Mouse (Mus musculus) limb, embryonic 14.5 days (tissue): ENCODE results near the gene Aldh1a2. TPM values are rescaled to one million over a fixed set of nuclear protein-coding genes. Genes with fewer than 3 reads are reported as not detected.

Experiments used
- ATAC-seq: fragments of 200-750 bp; cut with Nextera tagmentation; 2 replicates; pipeline ENCODE4 v1.8.0; 2017; ENCODE audit warnings: low read depth, moderate number of reproducible peaks, moderate TSS enrichment; ENCODE audit not compliant: low FRiP score
- DNase-seq: peaks from one replicate; pipeline ENCODE4 v3.0.0-alpha.2; 2015; ENCODE audit warnings: low spot score
- H3K27ac ChIP-seq: fragments of 300-500 bp; sonication (generic); replicated peaks from 2 replicates; pipeline ENCODE4 v1.5.1; 2014; ENCODE audit warnings: low read depth, mild to moderate bottlenecking, low read length, moderate library complexity, mixed read lengths
- H3K27me3 ChIP-seq: fragments of 300-500 bp; sonication (generic); 2 replicates; pipeline ENCODE4 v1.6.1; 2014; ENCODE audit warnings: low read length, mixed read lengths; ENCODE audit not compliant: control insufficient read depth, insufficient read depth
- H3K36me3 ChIP-seq: fragments of 300-500 bp; sonication (generic); 2 replicates; pipeline ENCODE4 v1.6.1; 2014; ENCODE audit warnings: mild to moderate bottlenecking, low read length, moderate library complexity, mixed read lengths; ENCODE audit not compliant: control insufficient read depth, insufficient read depth
- H3K4me1 ChIP-seq: fragments of 300-500 bp; sonication (generic); 2 replicates; pipeline ENCODE4 v1.6.1; 2014; ENCODE audit warnings: antibody characterized with exemption, low read length, mixed read lengths; ENCODE audit not compliant: control insufficient read depth, insufficient read depth
- H3K4me2 ChIP-seq: fragments of 300-500 bp; sonication (generic); replicated peaks from 2 replicates; pipeline ENCODE4 v1.6.1; 2014; ENCODE audit warnings: low read depth, mild to moderate bottlenecking, low read length, moderate library complexity; ENCODE audit not compliant: severe bottlenecking
- H3K4me3 ChIP-seq: fragments of 300-500 bp; sonication (generic); replicated peaks from 2 replicates; pipeline ENCODE4 v1.5.1; 2014; ENCODE audit warnings: low read length
- H3K9ac ChIP-seq: fragments of 300-500 bp; sonication (generic); 2 replicates; pipeline ENCODE4 v1.6.1; 2014; ENCODE audit warnings: mild to moderate bottlenecking, low read depth, low read length, moderate library complexity; ENCODE audit not compliant: severe bottlenecking
- H3K9me3 ChIP-seq: fragments of 300-500 bp; sonication (generic); 2 replicates; pipeline ENCODE4 v1.6.1; 2016; ENCODE audit warnings: low read length; ENCODE audit not compliant: control insufficient read depth
- POLR2A ChIP-seq: fragments of 200-500 bp; IDR thresholded peaks from 2 replicates; pipeline ENCODE4 v1.8.0; 2012; ENCODE audit warnings: inconsistent platforms, mild to moderate bottlenecking, moderate library complexity, borderline replicate concordance; ENCODE audit not compliant: insufficient read depth, insufficient read length; ENCODE audit errors: extremely low read depth
- WGBS: fragments of 180-500 bp; shearing (Covaris S2); extraction: QIAGEN DNeasy Blood & Tissue Kit; methylation state at CpG from one replicate; pipeline ENCODE4 v1.1.7; 2014; 5-methylcytosine and 5-hydroxymethylcytosine counted together
- polyA plus RNA-seq, 2 experiments: library from polyadenylated mRNA; depleted of rRNA in 1 of 2; stranded (reverse) in 1 of 2; unstranded in 1 of 2; fragments of >200 nt; fragmentation: Nextera tagmentation in 1 of 2; extraction: Ambion mirVana in 1 of 2; gene quantifications; 2 replicates each; pipeline versions ENCODE4 v1.2.1 to v1.2.3; 2012 to 2014

Aldh1a2 gene
- polyA plus RNA-seq, 2 experiments = 14.8 to 16.3 TPM

GRCm38 (mm10) chr9:71216036-71216995, 727 bp downstream of the Aldh1a2 start:
- ATAC-seq (peak; percentile 19; the same call in 1 of the 2 replicates), DNase-seq (peak; percentile 18)
- Histone ChIP-seq H3K9ac (peak overlapping the region; percentile 34), H3K4me3 (peak overlapping the region; percentile 45), H3K27ac (no peak overlapping the region), H3K4me1 (peaks cover 6% of the 10 kb centered on the region; the same call in 1 of the 2 replicates), H3K4me2 (peak overlapping the region; percentile 69), H3K27me3 (peaks cover 71% of the 10 kb centered on the region), H3K36me3 (no peaks in the 10 kb centered on the region), H3K9me3 (no peaks in the 10 kb centered on the region)
- no peak for TF ChIP-seq POLR2A
- 1% methylated on average over 57 of the region's 57 CpGs for WGBS

DNA sequence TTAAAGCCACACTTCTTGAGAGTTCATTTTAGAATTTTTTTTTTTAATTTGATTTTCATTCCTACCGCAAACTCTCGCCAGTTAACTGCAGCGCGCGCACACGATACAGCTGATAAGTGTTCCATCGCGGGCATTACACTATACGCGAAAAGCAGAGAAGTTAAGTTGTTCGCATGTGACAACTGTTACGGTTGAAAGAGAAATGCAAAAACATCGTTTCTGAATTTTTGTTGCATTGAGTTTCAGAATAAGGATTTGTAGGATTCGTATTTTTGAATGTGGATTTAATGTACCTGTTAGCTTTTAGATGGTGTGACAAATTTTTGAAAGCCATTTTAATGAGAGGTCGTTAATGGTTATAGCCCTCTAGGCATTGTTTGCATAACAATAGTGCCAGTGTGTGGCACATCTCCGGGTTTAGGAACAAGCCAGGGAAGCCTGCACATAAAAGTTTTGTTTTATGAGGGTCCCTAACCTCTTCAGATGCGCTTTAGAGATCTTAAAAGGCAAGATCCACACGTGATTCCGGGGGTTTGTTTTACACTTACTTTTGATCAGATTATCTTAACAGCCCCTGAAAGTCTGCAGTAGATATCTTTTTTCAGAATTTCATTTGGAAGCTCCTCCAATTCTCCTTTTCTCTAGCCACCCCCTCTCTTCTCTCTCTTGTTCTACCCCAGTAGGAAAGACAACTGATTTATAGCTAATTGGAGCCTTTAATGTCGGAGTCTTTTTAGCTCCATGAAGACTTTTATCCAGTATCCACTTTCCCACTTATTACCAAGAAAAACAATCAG, 1.6 kb downstream of the Aldh1a2 start:
- peak; percentile 25 for DNase-seq

GRCm38 (mm10) chr9:71217793-71218095, 2.2 kb downstream of the Aldh1a2 start:
- peaks cover 75% of the 10 kb centered on the region for H3K27me3 ChIP-seq
- peaks cover 6% of the 10 kb centered on the region; the same call in 1 of the 2 replicates for H3K4me1 ChIP-seq
- H3K27ac ChIP-seq = no peak overlapping the region
- TF ChIP-seq POLR2A = no peak
- no peak for DNase-seq
- 12% methylated on average over 5 of the region's 5 CpGs for WGBS
- no peaks in the 10 kb centered on the region for H3K36me3 ChIP-seq
- H3K9me3 ChIP-seq = no peaks in the 10 kb centered on the region
- H3K4me3 ChIP-seq = no peak overlapping the region
- no peak overlapping the region for H3K4me2 ChIP-seq
- H3K9ac ChIP-seq = no peak overlapping the region
- ATAC-seq = no peak

More for the DNA sequence above, 1.6 kb downstream of the Aldh1a2 start:
- no peaks in the 10 kb centered on the region for H3K9me3 ChIP-seq
- H3K27me3 ChIP-seq = peaks cover 71% of the 10 kb centered on the region
- H3K4me1 ChIP-seq = peaks cover 6% of the 10 kb centered on the region; the same call in 1 of the 2 replicates
- no peaks in the 10 kb centered on the region for H3K36me3 ChIP-seq
- H3K9ac ChIP-seq = no peak overlapping the region
- ATAC-seq = no peak
- 2% methylated on average over 20 of the region's 20 CpGs for WGBS
- peak overlapping the region; percentile 45; the same call in 1 of the 2 replicates for H3K4me3 ChIP-seq
- H3K27ac ChIP-seq = no peak overlapping the region
- TF ChIP-seq POLR2A = no peak
- H3K4me2 ChIP-seq = peak overlapping the region; percentile 69

DNA sequence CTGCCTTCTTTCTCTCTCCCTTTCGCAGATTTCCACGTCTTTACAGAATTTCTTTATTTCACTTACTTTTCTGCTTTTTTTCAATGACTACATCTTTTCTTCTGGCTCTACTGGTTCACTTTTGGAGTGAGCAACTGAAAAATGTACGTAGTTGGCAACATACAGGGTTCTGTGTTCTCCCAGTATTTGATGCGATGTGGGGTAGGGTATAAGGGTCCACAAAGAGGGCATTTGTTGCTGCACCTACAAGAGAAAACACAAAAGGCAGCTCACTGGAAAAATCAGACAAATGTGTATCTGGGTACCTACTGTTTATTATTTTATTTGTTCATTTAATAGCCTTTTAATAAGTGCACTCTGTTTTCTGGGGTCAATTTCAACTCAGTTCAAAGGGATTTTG, 3.6 kb downstream of the Aldh1a2 start:
- Histone ChIP-seq H3K27me3 (peaks cover 66% of the 10 kb centered on the region), H3K36me3 (no peaks in the 10 kb centered on the region), H3K4me3 (no peak overlapping the region), H3K4me2 (0 out of 2 replicates have a peak overlapping the region, but pooled peaks have one; percentile 2), H3K9me3 (no peaks in the 10 kb centered on the region), H3K9ac (no peak overlapping the region), H3K27ac (no peak overlapping the region), H3K4me1 (peaks cover 6% of the 10 kb centered on the region; the same call in 1 of the 2 replicates)
- DNase-seq (no peak), ATAC-seq (no peak)
- no peak for TF ChIP-seq POLR2A
- 62% methylated on average over 4 of the region's 4 CpGs for WGBS

DNA sequence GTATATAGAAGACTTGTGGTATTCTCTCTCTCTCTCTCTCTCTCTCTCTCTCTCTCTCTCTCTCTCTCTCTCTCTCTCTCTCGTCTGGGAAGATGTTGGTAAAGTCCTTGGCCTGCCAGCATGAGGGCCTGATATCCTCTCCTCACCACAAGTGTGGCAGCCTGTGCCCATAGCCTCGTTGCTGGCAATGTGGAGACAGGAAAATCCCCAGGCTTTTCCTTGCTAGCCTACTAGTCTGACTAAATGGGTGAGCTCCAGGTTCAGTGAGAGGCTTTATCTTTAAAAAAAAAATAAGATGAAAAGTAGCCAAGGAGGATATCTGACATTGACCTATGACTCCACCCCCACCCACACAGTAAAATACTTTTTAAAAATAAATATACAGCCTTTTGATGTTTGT, 4.8 kb downstream of the Aldh1a2 start:
- Histone ChIP-seq H3K4me1 (peaks cover 6% of the 10 kb centered on the region; the same call in 1 of the 2 replicates), H3K36me3 (no peaks in the 10 kb centered on the region), H3K4me3 (no peak overlapping the region), H3K27ac (no peak overlapping the region), H3K9ac (no peak overlapping the region), H3K4me2 (no peak overlapping the region), H3K27me3 (peaks cover 54% of the 10 kb centered on the region), H3K9me3 (no peaks in the 10 kb centered on the region)
- WGBS = 54% methylated on average over 2 of the region's 2 CpGs
- ATAC-seq (no peak), DNase-seq (no peak)
- no peak for TF ChIP-seq POLR2A
